Mouse (Mus musculus) embryonic facial prominence, embryonic 15.5 days (tissue): ENCODE measurements at regions not wholly inside any gene's neighbourhood (a gene's known extent, or its start where the extent isn't known, plus 50 kb on each side); places are given as distances from the start of the nearest gene placed in this dataset.

Source experiments
- ATAC-seq: fragments of 200-750 bp; cut with Nextera tagmentation; 2 replicates; pipeline ENCODE4 v1.8.0; 2017; ENCODE audit warnings: low read depth, moderate TSS enrichment; ENCODE audit not compliant: insufficient number of reproducible peaks, low FRiP score, low TSS enrichment
- H3K27ac ChIP-seq: fragments of 300-500 bp; sonication (generic); replicated peaks from 2 replicates; pipeline ENCODE4 v1.5.1; 2015; ENCODE audit warnings: mild to moderate bottlenecking, inconsistent platforms
- H3K27me3 ChIP-seq: fragments of 300-500 bp; sonication (generic); 2 replicates; pipeline ENCODE4 v1.6.1; 2015; ENCODE audit warnings: inconsistent platforms
- H3K36me3 ChIP-seq: fragments of 300-500 bp; sonication (generic); 2 replicates; pipeline ENCODE4 v1.6.1; 2015; ENCODE audit warnings: mild to moderate bottlenecking, inconsistent platforms
- H3K4me1 ChIP-seq: fragments of 300-500 bp; sonication (generic); 2 replicates; pipeline ENCODE4 v1.6.1; 2015; ENCODE audit warnings: inconsistent platforms
- H3K4me2 ChIP-seq: fragments of 300-500 bp; sonication (generic); replicated peaks from 2 replicates; pipeline ENCODE4 v1.6.1; 2015; ENCODE audit warnings: mild to moderate bottlenecking, inconsistent platforms
- H3K4me3 ChIP-seq: fragments of 300-500 bp; sonication (generic); replicated peaks from 2 replicates; pipeline ENCODE4 v1.5.1; 2015; ENCODE audit warnings: mild to moderate bottlenecking, inconsistent platforms
- H3K9ac ChIP-seq: fragments of 300-500 bp; sonication (generic); 2 replicates; pipeline ENCODE4 v1.6.1; 2015; ENCODE audit warnings: inconsistent platforms
- H3K9me3 ChIP-seq: fragments of 300-500 bp; sonication (generic); replicated peaks from 2 replicates; pipeline ENCODE4 v1.6.1; 2016; ENCODE audit warnings: inconsistent platforms
- WGBS: fragments of 180-500 bp; shearing (Covaris S2); methylation state at CpG from one replicate; pipeline ENCODE4 v1.1.7; 2015; 5-methylcytosine and 5-hydroxymethylcytosine counted together

- H3K4me3 ChIP-seq, result no peak overlapping the region
- H3K27ac ChIP-seq, result no peak overlapping the region
- 62% methylated on average over 16 of the region's 16 CpGs for WGBS
- H3K4me1 ChIP-seq, result 0 out of 2 replicates have a peak, but pooled peaks cover 5% of the 10 kb centered on the region
- ATAC-seq, result no peak
- no peaks in the 10 kb centered on the region for H3K9me3 ChIP-seq
- H3K4me2 ChIP-seq, result no peak overlapping the region
- no peaks in the 10 kb centered on the region for H3K27me3 ChIP-seq
- no peak overlapping the region for H3K9ac ChIP-seq
- no peaks in the 10 kb centered on the region for H3K36me3 ChIP-seq
These were observed 213.9 kb downstream of the Dok5 start for GRCm38 (mm10) chr2:170945401-170946105.

- no peak overlapping the region for H3K9ac ChIP-seq
- H3K9me3 ChIP-seq, result no peaks in the 10 kb centered on the region
- 83% methylated on average over 15 of the region's 15 CpGs for WGBS
- no peak overlapping the region for H3K27ac ChIP-seq
- H3K36me3 ChIP-seq, result no peaks in the 10 kb centered on the region
- H3K4me1 ChIP-seq, result 0 out of 2 replicates have a peak, but pooled peaks cover 5% of the 10 kb centered on the region
- no peaks in the 10 kb centered on the region for H3K27me3 ChIP-seq
- H3K4me2 ChIP-seq, result no peak overlapping the region
- ATAC-seq, result no peak
- no peak overlapping the region for H3K4me3 ChIP-seq
These were observed 214.6 kb downstream of the Dok5 start for GRCm38 (mm10) chr2:170946106-170946657.

DNA sequence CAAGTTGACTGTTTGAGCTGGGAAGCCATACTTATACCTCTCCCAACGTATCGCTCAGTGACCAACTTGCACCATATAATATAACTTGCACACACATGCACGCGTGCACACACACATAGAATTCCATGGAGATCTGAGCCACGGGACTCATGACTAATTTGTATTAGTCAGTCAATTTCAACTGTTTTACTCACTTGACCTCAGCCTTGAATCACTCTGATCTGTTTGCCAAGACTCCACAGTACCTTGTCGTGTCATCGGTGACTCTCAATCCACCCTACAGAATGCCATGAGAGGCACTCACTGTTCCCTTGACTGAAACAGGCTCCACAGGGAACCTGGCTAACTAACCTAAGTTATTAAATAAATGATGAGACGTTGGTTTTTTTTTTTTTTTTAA is 215.6 kb downstream of the Dok5 start:
- Histone ChIP-seq H3K4me3 (no peak overlapping the region), H3K27me3 (no peaks in the 10 kb centered on the region), H3K36me3 (no peaks in the 10 kb centered on the region), H3K9me3 (no peaks in the 10 kb centered on the region), H3K27ac (no peak overlapping the region), H3K4me2 (no peak overlapping the region), H3K4me1 (0 out of 2 replicates have a peak, but pooled peaks cover 5% of the 10 kb centered on the region), H3K9ac (no peak overlapping the region)
- ATAC-seq, result no peak
- 88% methylated on average over 8 of the region's 8 CpGs for WGBS

DNA sequence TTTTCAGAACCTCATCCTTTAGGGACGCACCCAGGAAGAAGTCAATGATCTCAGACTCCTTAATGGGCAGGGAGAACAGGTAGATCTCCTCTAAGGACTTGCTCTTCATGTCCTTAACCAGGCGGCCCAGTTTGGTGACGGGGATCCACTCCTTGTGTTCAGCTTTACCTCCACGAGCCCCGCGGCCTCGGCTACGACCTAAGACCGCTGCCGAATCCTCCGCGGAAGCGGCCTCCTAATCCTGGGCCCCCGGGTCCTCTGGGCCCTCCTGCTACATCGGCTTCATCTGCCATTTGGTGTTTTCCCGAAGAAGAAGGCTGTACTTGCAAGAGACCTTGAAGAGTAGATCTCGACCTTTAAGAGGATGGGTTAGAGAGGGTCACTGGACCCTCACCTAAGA is 223.0 kb downstream of the Dok5 start:
- 93% methylated on average over 17 of the region's 17 CpGs for WGBS
- no peak for ATAC-seq
- H3K4me1 ChIP-seq, result no peaks in the 10 kb centered on the region
- no peak overlapping the region for H3K4me2 ChIP-seq
- H3K27me3 ChIP-seq, result no peaks in the 10 kb centered on the region
- no peak overlapping the region for H3K27ac ChIP-seq
- no peaks in the 10 kb centered on the region for H3K36me3 ChIP-seq
- H3K9ac ChIP-seq, result no peak overlapping the region
- no peaks in the 10 kb centered on the region for H3K9me3 ChIP-seq
- H3K4me3 ChIP-seq, result no peak overlapping the region

DNA sequence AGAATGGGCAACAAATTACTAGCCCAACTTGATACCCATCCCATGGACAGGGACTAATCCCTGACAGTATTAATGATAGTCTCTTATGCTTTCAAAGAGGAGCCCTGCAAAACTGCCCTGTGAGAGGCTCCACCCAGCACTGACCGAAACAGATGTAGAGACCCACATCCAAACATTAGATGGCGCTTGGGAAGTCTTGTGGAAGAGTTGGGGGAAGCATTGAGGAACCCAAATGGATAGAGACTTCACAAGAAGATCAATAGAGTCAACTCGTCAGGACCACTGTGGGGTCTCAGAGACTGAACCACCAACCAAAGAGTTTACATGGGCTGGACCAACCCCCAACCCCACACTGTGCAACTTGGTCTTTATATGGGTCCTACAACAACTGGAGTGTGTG is 225.2 kb downstream of the Dok5 start:
- H3K9ac ChIP-seq, result no peak overlapping the region
- no peaks in the 10 kb centered on the region for H3K9me3 ChIP-seq
- H3K4me2 ChIP-seq, result no peak overlapping the region
- H3K27ac ChIP-seq, result no peak overlapping the region
- WGBS, result 79% methylated on average over 3 of the region's 3 CpGs
- no peaks in the 10 kb centered on the region for H3K4me1 ChIP-seq
- H3K27me3 ChIP-seq, result no peaks in the 10 kb centered on the region
- H3K4me3 ChIP-seq, result no peak overlapping the region
- no peak for ATAC-seq
- H3K36me3 ChIP-seq, result no peaks in the 10 kb centered on the region

DNA sequence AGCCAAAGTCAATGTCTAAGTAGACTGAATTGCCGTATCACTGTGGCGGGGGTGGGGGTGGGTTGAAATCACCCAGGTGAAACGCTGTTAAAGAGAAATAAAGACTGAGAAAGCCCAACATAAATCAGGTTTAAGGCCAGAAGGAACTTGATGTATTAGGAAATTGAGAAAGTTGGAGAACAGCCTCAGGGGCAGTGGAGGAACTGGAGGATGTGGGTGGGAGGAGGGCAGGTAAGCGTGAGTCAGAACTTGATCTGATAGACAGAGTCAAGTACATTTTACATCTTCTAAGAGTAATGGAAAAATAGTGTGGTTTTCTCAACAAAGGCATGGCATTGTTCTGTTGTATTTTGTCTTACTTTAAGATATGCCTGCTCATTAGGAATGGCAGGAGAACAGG is 228.8 kb downstream of the Dok5 start:
- Histone ChIP-seq H3K9me3 (no peaks in the 10 kb centered on the region), H3K36me3 (no peaks in the 10 kb centered on the region), H3K4me1 (no peaks in the 10 kb centered on the region), H3K27ac (no peak overlapping the region), H3K4me2 (no peak overlapping the region), H3K4me3 (no peak overlapping the region), H3K27me3 (no peaks in the 10 kb centered on the region), H3K9ac (no peak overlapping the region)
- WGBS, result 79% methylated on average over 4 of the region's 4 CpGs
- ATAC-seq, result no peak

DNA sequence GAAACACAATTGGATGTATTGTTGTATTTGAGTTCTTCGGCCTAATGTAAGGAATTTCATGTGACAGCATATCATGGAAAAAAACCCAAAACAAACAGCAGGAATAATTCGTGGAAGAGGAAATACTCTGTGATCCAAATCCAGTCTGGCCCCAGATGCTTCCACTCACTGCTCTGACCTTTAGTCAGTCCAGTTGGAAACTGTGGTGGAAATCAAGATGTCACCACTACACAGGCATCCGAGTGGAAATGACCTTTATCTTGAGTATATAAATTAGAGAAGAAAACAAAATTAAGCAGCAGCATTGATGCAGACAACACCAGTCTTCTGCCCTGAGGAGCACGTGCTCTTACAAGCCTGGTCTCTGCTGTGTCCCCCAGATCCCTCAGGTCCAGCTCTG is 230.9 kb downstream of the Dok5 start:
- Histone ChIP-seq H3K27ac (no peak overlapping the region), H3K4me1 (no peaks in the 10 kb centered on the region), H3K27me3 (no peaks in the 10 kb centered on the region), H3K4me3 (no peak overlapping the region), H3K9ac (no peak overlapping the region), H3K9me3 (no peaks in the 10 kb centered on the region), H3K36me3 (no peaks in the 10 kb centered on the region), H3K4me2 (no peak overlapping the region)
- ATAC-seq, result no peak
- WGBS, result 61% methylated on average over 4 of the region's 4 CpGs

DNA sequence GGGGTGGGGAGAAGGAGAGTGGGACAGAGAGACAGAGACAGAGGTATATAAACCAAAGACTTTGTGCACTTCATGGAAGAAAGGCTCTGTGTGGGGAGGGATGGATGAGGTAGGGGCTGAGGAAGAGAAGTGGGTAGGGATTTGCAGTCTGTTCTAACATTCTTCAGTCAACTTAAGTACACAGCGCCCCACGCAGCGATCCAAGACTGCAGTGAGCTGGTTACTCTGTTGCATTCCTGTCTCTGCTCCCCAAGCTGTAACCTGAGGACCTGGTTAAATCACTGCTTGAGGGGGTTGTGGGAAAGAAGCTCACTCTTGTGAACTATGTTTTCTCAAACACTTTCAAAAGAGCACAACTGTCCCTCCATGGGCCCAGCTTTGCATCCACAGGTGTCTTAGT is 237.8 kb downstream of the Dok5 start:
- 38% methylated on average over 3 of the region's 3 CpGs for WGBS
- no peak overlapping the region for H3K4me3 ChIP-seq
- H3K4me2 ChIP-seq, result no peak overlapping the region
- H3K9me3 ChIP-seq, result no peaks in the 10 kb centered on the region
- no peaks in the 10 kb centered on the region for H3K27me3 ChIP-seq
- ATAC-seq, result no peak
- no peak overlapping the region for H3K9ac ChIP-seq
- H3K4me1 ChIP-seq, result no peaks in the 10 kb centered on the region
- H3K27ac ChIP-seq, result no peak overlapping the region
- H3K36me3 ChIP-seq, result no peaks in the 10 kb centered on the region

DNA sequence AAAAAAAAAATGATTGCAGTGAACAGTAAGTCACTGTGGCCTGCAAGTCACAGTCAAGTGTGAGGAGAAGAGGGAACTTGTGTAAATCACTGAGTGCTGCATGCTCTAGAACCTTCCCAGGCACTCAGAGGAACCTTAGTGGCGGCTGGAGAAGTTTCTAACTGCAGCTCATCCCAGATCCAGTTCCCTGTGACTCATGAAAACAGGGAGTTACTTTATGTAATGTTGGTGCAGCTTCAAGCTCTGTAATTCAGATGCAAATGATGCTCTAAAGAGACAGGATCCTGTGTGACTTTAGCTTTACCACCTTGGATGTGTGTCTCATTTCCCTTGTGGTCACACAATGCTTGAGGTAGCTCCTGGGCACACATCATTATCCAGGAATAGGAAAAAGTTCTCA is 253.8 kb downstream of the Dok5 start:
- H3K27me3 ChIP-seq, result no peaks in the 10 kb centered on the region
- no peak overlapping the region for H3K4me3 ChIP-seq
- H3K36me3 ChIP-seq, result no peaks in the 10 kb centered on the region
- H3K4me2 ChIP-seq, result no peak overlapping the region
- H3K27ac ChIP-seq, result no peak overlapping the region
- no peaks in the 10 kb centered on the region for H3K4me1 ChIP-seq
- no peak for ATAC-seq
- no peak overlapping the region for H3K9ac ChIP-seq
- WGBS, result 79% methylated on average over 1 of the region's 1 CpGs
- H3K9me3 ChIP-seq, result no peaks in the 10 kb centered on the region

- no peak overlapping the region for H3K4me3 ChIP-seq
- no peaks in the 10 kb centered on the region for H3K36me3 ChIP-seq
- no peak for ATAC-seq
- 0 out of 2 replicates have a peak, but pooled peaks cover 3% of the 10 kb centered on the region for H3K4me1 ChIP-seq
- no peak overlapping the region for H3K4me2 ChIP-seq
- H3K9ac ChIP-seq, result no peak overlapping the region
- H3K27me3 ChIP-seq, result no peaks in the 10 kb centered on the region
- WGBS, result 53% methylated on average over 6 of the region's 6 CpGs
- H3K27ac ChIP-seq, result no peak overlapping the region
- H3K9me3 ChIP-seq, result no peaks in the 10 kb centered on the region
These were observed 266.8 kb downstream of the Dok5 start for GRCm38 (mm10) chr2:170998378-170998777.

GRCm38 (mm10) chr2:171000165-171000564 is 268.6 kb downstream of the Dok5 start:
- 0 out of 2 replicates have a peak, but pooled peaks cover 3% of the 10 kb centered on the region for H3K4me1 ChIP-seq
- 55% methylated on average over 3 of the region's 3 CpGs for WGBS
- H3K4me3 ChIP-seq, result no peak overlapping the region
- H3K4me2 ChIP-seq, result no peak overlapping the region
- ATAC-seq, result no peak
- no peaks in the 10 kb centered on the region for H3K27me3 ChIP-seq
- no peak overlapping the region for H3K9ac ChIP-seq
- no peaks in the 10 kb centered on the region for H3K9me3 ChIP-seq
- no peaks in the 10 kb centered on the region for H3K36me3 ChIP-seq
- no peak overlapping the region for H3K27ac ChIP-seq

DNA sequence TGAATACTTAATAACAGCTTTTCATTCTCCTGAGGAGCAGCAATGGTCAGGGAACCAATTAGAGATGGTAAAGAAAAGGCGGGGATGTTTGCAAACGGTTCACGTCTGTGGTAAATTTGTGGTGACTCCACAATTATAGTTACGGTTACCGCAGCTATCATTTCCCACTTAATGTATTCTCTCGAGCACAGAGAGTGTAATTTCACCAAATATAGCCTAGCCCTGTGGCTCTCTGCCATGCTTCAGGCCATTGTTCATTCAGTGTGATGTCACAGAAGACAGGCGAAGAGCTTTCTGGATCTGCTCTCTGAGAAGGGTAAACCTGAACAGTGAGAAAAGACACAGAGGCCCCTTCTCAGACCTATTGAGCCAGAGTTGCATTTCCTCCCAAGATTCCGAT is 296.9 kb downstream of the Dok5 start:
- peaks cover 3% of the 10 kb centered on the region; the same call in 1 of the 2 replicates for H3K4me1 ChIP-seq
- WGBS, result 49% methylated on average over 8 of the region's 8 CpGs
- peak; percentile 60; the same call in 1 of the 2 replicates for ATAC-seq
- no peak overlapping the region for H3K4me3 ChIP-seq
- H3K36me3 ChIP-seq, result no peaks in the 10 kb centered on the region
- no peak overlapping the region for H3K4me2 ChIP-seq
- H3K9me3 ChIP-seq, result no peaks in the 10 kb centered on the region
- no peak overlapping the region for H3K9ac ChIP-seq
- H3K27me3 ChIP-seq, result no peaks in the 10 kb centered on the region
- no peak overlapping the region for H3K27ac ChIP-seq
